Mouse (Mus musculus): Measurements from ENCODE around the gene Eif6. TPM values are rescaled to one million over a fixed set of nuclear protein-coding genes. Genes with fewer than 3 reads are reported as not detected.

Gene Eif6
- polyA plus RNA-seq, 1 experiment, result 340 TPM

DNA sequence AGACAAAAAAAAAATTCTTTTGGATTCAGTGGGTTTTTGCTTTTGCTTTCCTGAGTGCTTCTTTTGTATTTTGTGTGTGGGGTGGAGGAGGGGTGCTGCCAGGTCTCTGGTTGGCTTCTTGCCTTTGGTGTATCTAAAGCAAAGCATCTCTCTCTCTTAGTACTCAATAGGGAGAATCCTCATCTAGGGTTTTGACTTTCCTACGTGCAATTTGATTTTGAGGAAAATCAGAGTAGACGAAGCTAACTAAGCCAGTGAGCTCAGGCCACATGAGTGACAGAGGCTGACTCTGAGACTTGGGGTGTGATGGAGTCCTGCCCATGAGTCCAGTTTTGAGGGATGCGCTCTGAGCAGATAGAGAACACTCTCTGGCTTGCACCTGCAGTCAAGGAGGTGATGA, 47.2 kb downstream of the Eif6 start:
- H3K79me3 ChIP-seq (ENCODE audit: low read depth), result no peaks in the 10 kb centered on the region
- no peak overlapping the region for H3K4me3 ChIP-seq (ENCODE audit: insufficient read depth, poor library complexity, severe bottlenecking)
- no peak overlapping the region for H3ac ChIP-seq (ENCODE audit: control insufficient read depth, insufficient read length, low read depth)
- no peaks in the 10 kb centered on the region for H3K36me3 ChIP-seq (ENCODE audit: control insufficient read depth, insufficient read depth)
- H3K79me2 ChIP-seq (ENCODE audit: control insufficient read depth, insufficient read depth), result no peaks in the 10 kb centered on the region
- peaks cover 51% of the 10 kb centered on the region for H3K27me3 ChIP-seq (ENCODE audit: control insufficient read depth, insufficient read depth, insufficient read length)
- no peak for TF ChIP-seq MYOD1 (IDR thresholded peaks at IDR 0.05; ENCODE audit: control insufficient read depth, insufficient read length, low read depth)
- no peak for TF ChIP-seq FOSL1 (IDR thresholded peaks at IDR 0.05; ENCODE audit: insufficient read depth, low read length, poor library complexity, severe bottlenecking)
- TF ChIP-seq USF1 (IDR thresholded peaks at IDR 0.05; ENCODE audit: low read depth), result no peak
- no peak for TF ChIP-seq CEBPB (IDR thresholded peaks at IDR 0.05; ENCODE audit: low read depth)
- no peak for TF ChIP-seq CTCF (IDR thresholded peaks at IDR 0.05; ENCODE audit: control insufficient read depth, insufficient read depth, insufficient read length)
- no peak for TF ChIP-seq MYOG (IDR thresholded peaks at IDR 0.05; ENCODE audit: control insufficient read depth, extremely low read depth, insufficient read length)
- no peak for TF ChIP-seq MAX (IDR thresholded peaks at IDR 0.05)

DNA sequence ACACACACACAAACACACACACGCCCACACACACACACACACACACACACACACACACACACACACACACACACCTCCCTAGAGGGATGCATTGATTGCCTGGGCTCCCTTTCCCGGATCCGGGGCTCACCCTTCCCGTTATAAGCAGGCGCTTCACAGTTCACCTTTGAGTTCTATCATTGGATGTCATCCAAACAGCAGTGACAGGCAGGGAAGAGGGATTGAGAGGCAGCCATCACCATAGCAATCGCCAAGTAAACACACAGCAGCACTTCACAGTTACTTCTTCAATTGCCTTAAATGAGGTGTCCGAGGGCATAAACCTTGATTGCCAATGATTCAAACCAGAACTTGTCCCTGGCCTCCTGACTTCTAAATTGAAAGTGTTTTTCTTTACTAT, 47.7 kb downstream of the Eif6 start:
- Histone ChIP-seq H3K27me3 (ENCODE audit: control insufficient read depth, insufficient read depth, insufficient read length) (peaks cover 53% of the 10 kb centered on the region), H3K79me2 (ENCODE audit: control insufficient read depth, insufficient read depth) (no peaks in the 10 kb centered on the region), H3K79me3 (ENCODE audit: low read depth) (no peaks in the 10 kb centered on the region), H3K36me3 (ENCODE audit: control insufficient read depth, insufficient read depth) (no peaks in the 10 kb centered on the region), H3ac (ENCODE audit: control insufficient read depth, insufficient read length, low read depth) (no peak overlapping the region), H3K4me3 (ENCODE audit: insufficient read depth, poor library complexity, severe bottlenecking) (no peak overlapping the region)
- TF ChIP-seq MYOG (IDR thresholded peaks at IDR 0.05; ENCODE audit: control insufficient read depth, extremely low read depth, insufficient read length) (no peak), CTCF (IDR thresholded peaks at IDR 0.05; ENCODE audit: control insufficient read depth, insufficient read depth, insufficient read length) (no peak), USF1 (IDR thresholded peaks at IDR 0.05; ENCODE audit: low read depth) (no peak), CEBPB (IDR thresholded peaks at IDR 0.05; ENCODE audit: low read depth) (no peak), MAX (IDR thresholded peaks at IDR 0.05) (no peak)

DNA sequence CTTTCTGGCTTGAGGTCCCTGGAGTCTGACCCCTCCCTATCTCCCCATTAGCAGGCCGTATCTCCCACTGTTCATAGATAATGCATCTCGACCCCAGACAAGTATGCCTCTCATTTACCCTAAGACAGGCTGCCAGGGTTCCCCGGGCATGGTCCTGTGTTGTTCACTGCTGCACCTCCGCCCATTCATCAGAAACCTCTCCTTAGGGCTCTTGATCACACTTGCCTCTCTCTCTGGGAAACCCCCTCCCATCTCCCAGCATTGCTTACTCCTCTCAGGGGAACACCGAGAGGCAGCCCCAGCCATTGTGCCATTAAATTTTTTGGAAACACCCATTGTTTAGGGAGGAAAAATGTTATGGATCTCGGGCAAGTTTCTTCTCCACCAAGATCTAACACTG, 48.7 kb downstream of the Eif6 start:
- Histone ChIP-seq H3K36me3 (ENCODE audit: control insufficient read depth, insufficient read depth) (no peaks in the 10 kb centered on the region), H3K79me3 (ENCODE audit: low read depth) (no peaks in the 10 kb centered on the region), H3K4me3 (ENCODE audit: insufficient read depth, poor library complexity, severe bottlenecking) (no peak overlapping the region), H3K79me2 (ENCODE audit: control insufficient read depth, insufficient read depth) (no peaks in the 10 kb centered on the region), H3ac (ENCODE audit: control insufficient read depth, insufficient read length, low read depth) (no peak overlapping the region), H3K27me3 (ENCODE audit: control insufficient read depth, insufficient read depth, insufficient read length) (peaks cover 64% of the 10 kb centered on the region)
- TF ChIP-seq MYOG (IDR thresholded peaks at IDR 0.05; ENCODE audit: control insufficient read depth, extremely low read depth, insufficient read length), result no peak
- no peak for TF ChIP-seq USF1 (IDR thresholded peaks at IDR 0.05; ENCODE audit: low read depth)
- no peak for TF ChIP-seq MYOD1 (IDR thresholded peaks at IDR 0.05; ENCODE audit: control insufficient read depth, insufficient read length, low read depth)
- TF ChIP-seq CTCF (IDR thresholded peaks at IDR 0.05; ENCODE audit: control insufficient read depth, insufficient read depth, insufficient read length), result no peak
- no peak for TF ChIP-seq FOSL1 (IDR thresholded peaks at IDR 0.05; ENCODE audit: insufficient read depth, low read length, poor library complexity, severe bottlenecking)
- no peak for TF ChIP-seq MAX (IDR thresholded peaks at IDR 0.05)
- TF ChIP-seq CEBPB (IDR thresholded peaks at IDR 0.05; ENCODE audit: low read depth), result no peak

DNA sequence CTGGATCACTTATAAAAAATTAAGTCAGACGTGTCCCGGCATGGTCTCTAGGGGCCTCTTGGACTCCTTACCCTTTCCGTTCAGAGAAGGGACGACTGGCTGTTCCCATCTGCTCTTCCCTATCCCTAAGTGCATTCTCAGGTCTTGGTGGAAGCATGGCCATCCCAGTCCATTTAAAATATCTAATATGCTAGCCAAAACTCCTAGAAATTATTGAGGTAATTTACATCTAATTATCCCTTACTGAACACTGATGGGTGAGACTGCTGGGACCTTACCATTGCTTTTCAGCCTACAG, 49.1 kb downstream of the Eif6 start:
- peaks cover 66% of the 10 kb centered on the region for H3K27me3 ChIP-seq (ENCODE audit: control insufficient read depth, insufficient read depth, insufficient read length)
- TF ChIP-seq MYOD1 (IDR thresholded peaks at IDR 0.05; ENCODE audit: control insufficient read depth, insufficient read length, low read depth), result no peak
- TF ChIP-seq MYOG (IDR thresholded peaks at IDR 0.05; ENCODE audit: control insufficient read depth, extremely low read depth, insufficient read length), result no peak
- no peak for TF ChIP-seq CTCF (IDR thresholded peaks at IDR 0.05; ENCODE audit: control insufficient read depth, insufficient read depth, insufficient read length)
- TF ChIP-seq USF1 (IDR thresholded peaks at IDR 0.05; ENCODE audit: low read depth), result no peak
- no peak for TF ChIP-seq CEBPB (IDR thresholded peaks at IDR 0.05; ENCODE audit: low read depth)
- no peak for TF ChIP-seq MAX (IDR thresholded peaks at IDR 0.05)
- TF ChIP-seq FOSL1 (IDR thresholded peaks at IDR 0.05; ENCODE audit: insufficient read depth, low read length, poor library complexity, severe bottlenecking), result no peak

DNA sequence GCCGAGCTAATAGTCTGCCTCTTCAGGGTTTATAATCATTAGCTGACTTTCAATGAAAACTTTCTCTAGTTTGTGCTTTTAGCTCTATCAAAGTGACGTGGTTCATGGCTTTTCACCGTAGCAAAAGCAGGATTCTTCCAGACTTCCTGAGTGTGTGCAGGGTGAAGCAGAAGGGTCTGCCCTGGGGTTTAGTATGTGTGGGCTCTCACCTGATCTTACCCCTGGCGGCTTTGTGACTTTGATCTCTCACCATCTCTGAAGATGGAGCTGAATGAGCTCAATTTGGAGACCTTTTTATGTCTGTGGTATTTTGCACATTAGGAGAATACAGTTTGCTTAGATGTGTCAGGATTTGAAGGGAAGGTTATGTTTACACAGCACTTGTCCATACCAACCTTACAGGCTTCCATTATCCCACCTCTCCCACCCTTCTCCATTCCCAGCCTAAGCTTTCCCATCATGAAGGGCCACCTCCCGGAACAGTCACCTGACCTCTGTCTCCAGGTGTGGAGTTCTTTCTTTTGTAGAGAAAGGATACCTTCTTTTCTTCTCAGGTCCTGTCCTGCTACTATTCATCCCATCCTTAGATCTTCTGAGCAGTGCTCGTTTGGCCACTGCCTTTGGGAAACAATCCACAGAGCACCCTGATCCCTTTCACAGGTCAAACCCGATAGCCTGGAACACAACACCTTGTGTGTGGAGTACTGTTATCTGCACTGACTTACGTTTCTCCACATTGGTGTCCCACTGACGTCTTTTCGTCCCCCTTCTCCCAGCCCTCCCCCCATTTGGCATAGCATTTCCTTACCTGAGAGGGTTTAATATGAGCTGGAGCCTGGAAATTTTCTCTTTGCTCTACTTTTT, 49.7 kb downstream of the Eif6 start:
- H3K27me3 ChIP-seq (ENCODE audit: control insufficient read depth, insufficient read depth, insufficient read length), result peaks cover 66% of the 10 kb centered on the region
- H3K79me2 ChIP-seq (ENCODE audit: control insufficient read depth, insufficient read depth), result no peaks in the 10 kb centered on the region
- no peaks in the 10 kb centered on the region for H3K79me3 ChIP-seq (ENCODE audit: low read depth)
- H3ac ChIP-seq (ENCODE audit: control insufficient read depth, insufficient read length, low read depth), result no peak overlapping the region
- no peak overlapping the region for H3K4me3 ChIP-seq (ENCODE audit: insufficient read depth, poor library complexity, severe bottlenecking)
- no peak for TF ChIP-seq MYOG (IDR thresholded peaks at IDR 0.05; ENCODE audit: control insufficient read depth, extremely low read depth, insufficient read length)
- TF ChIP-seq CEBPB (IDR thresholded peaks at IDR 0.05; ENCODE audit: low read depth), result no peak
- no peak for TF ChIP-seq USF1 (IDR thresholded peaks at IDR 0.05; ENCODE audit: low read depth)
- no peak for TF ChIP-seq MYOD1 (IDR thresholded peaks at IDR 0.05; ENCODE audit: control insufficient read depth, insufficient read length, low read depth)
- TF ChIP-seq FOSL1 (IDR thresholded peaks at IDR 0.05; ENCODE audit: insufficient read depth, low read length, poor library complexity, severe bottlenecking), result no peak
- TF ChIP-seq CTCF (IDR thresholded peaks at IDR 0.05; ENCODE audit: control insufficient read depth, insufficient read depth, insufficient read length), result no peak
- no peak for TF ChIP-seq MAX (IDR thresholded peaks at IDR 0.05)
- H3K36me3 ChIP-seq (ENCODE audit: control insufficient read depth, insufficient read depth), result no peaks in the 10 kb centered on the region

More for the DNA sequence above, 49.1 kb downstream of the Eif6 start:
- Histone ChIP-seq H3K4me3 (ENCODE audit: insufficient read depth, poor library complexity, severe bottlenecking) (no peak overlapping the region), H3K79me3 (ENCODE audit: low read depth) (no peaks in the 10 kb centered on the region), H3K36me3 (ENCODE audit: control insufficient read depth, insufficient read depth) (no peaks in the 10 kb centered on the region), H3ac (ENCODE audit: control insufficient read depth, insufficient read length, low read depth) (no peak overlapping the region), H3K79me2 (ENCODE audit: control insufficient read depth, insufficient read depth) (no peaks in the 10 kb centered on the region)
